Mouse (Mus musculus) MEL (cell line): ENCODE measurements at regions not wholly inside any gene's neighbourhood (a gene's known extent, or its start where the extent isn't known, plus 50 kb on each side); places are given as distances from the start of the nearest gene placed in this dataset.

Experiments used
- DNase-seq: peaks from one replicate; pipeline ENCODE4 v3.0.0; 2011; ENCODE audit warnings: low read depth, low spot score
- H3K27ac ChIP-seq: 2 replicates; pipeline ENCODE4 v1.5.1; 2012; ENCODE audit warnings: low read depth, mild to moderate bottlenecking, control low read depth, low read length, moderate library complexity; ENCODE audit not compliant: control insufficient read depth
- H3K27me3 ChIP-seq, 2 experiments: fragments of 150-350 bp in 1 of 2; sonication (generic) in 1 of 2; 2 replicates each; pipeline ENCODE4 v1.6.1; 2012; ENCODE audit warnings: low read length in 2 of 2, mild to moderate bottlenecking in 2 of 2, improper control_type of control experiment in 1 of 2, moderate library complexity in 1 of 2; ENCODE audit not compliant: insufficient read depth in 2 of 2, control insufficient read depth in 1 of 2
- H3K36me3 ChIP-seq, 2 experiments: 2 replicates each; pipeline ENCODE4 v1.6.1; 2012 to 2014; ENCODE audit warnings: low read length in 2 of 2, improper control_type of control experiment in 1 of 2, inconsistent platforms in 1 of 2, mild to moderate bottlenecking in 1 of 2; ENCODE audit not compliant: insufficient read depth in 2 of 2, control insufficient read depth in 1 of 2
- H3K4me1 ChIP-seq, 2 experiments: fragments of 150-350 bp in 1 of 2; sonication (generic) in 1 of 2; 2 replicates each; pipeline ENCODE4 v1.6.1; 2012; ENCODE audit warnings: low read length in 2 of 2, improper control_type of control experiment in 1 of 2, mild to moderate bottlenecking in 1 of 2; ENCODE audit not compliant: insufficient read depth in 2 of 2, control insufficient read depth in 1 of 2
- H3K4me3 ChIP-seq, 2 experiments: fragments of 150-350 bp in 1 of 2; sonication (generic) in 1 of 2; 2 replicates each; pipeline ENCODE4 v1.5.1; 2012; ENCODE audit warnings: low read depth in 2 of 2, low read length in 2 of 2, mild to moderate bottlenecking in 2 of 2, moderate library complexity in 2 of 2, control low read depth in 1 of 2, improper control_type of control experiment in 1 of 2; ENCODE audit not compliant: control insufficient read depth in 1 of 2, insufficient read depth in 1 of 2
- H3K79me2 ChIP-seq: 2 replicates; pipeline ENCODE4 v1.6.1; 2012; ENCODE audit warnings: mild to moderate bottlenecking, low read length, moderate library complexity; ENCODE audit not compliant: control insufficient read depth, poor library complexity, insufficient read depth
- H3K9ac ChIP-seq: 2 replicates; pipeline ENCODE4 v1.6.1; 2012; ENCODE audit warnings: low read depth, mild to moderate bottlenecking, control low read depth, low read length, moderate library complexity; ENCODE audit not compliant: control insufficient read depth, poor library complexity, severe bottlenecking
- H3K9me3 ChIP-seq: fragments of 150-350 bp; sonication (generic); replicated peaks from 2 replicates; pipeline ENCODE4 v1.6.1; 2012; ENCODE audit warnings: mild to moderate bottlenecking, low read length, improper control_type of control experiment, moderate library complexity; ENCODE audit not compliant: insufficient read depth
- CHD1 ChIP-seq: IDR thresholded peaks from 2 replicates; pipeline ENCODE4 v1.6.1; 2012; ENCODE audit warnings: low read depth, mild to moderate bottlenecking, inconsistent platforms, low read length, improper control_type of control experiment
- CHD2 ChIP-seq: IDR thresholded peaks from 2 replicates; pipeline ENCODE4 v1.6.1; 2011; ENCODE audit warnings: low read length, improper control_type of control experiment
- E2F4 ChIP-seq: IDR thresholded peaks from 2 replicates; pipeline ENCODE4 v1.6.1; 2011; ENCODE audit warnings: low read depth, low read length, improper control_type of control experiment, borderline replicate concordance
- ELF1 ChIP-seq: IDR thresholded peaks from 2 replicates; pipeline ENCODE4 v1.6.1; 2014; ENCODE audit warnings: low read depth, mild to moderate bottlenecking, inconsistent platforms, low read length, improper control_type of control experiment, moderate library complexity
- EP300 ChIP-seq, 2 experiments: IDR thresholded peaks; 2 replicates each; pipeline ENCODE4 v1.6.1; 2011; ENCODE audit warnings: improper control_type of control experiment in 2 of 2, low read length in 2 of 2, low read depth in 1 of 2, mild to moderate bottlenecking in 1 of 2
- GABPA ChIP-seq: IDR thresholded peaks from 2 replicates; pipeline ENCODE4 v1.6.1; 2012; ENCODE audit warnings: low read depth, mild to moderate bottlenecking, inconsistent platforms, low read length, improper control_type of control experiment, moderate library complexity
- GATA1 ChIP-seq: IDR thresholded peaks from 2 replicates; pipeline ENCODE4 v1.6.1; 2011; ENCODE audit warnings: low read depth, low read length, improper control_type of control experiment
- JUND ChIP-seq: IDR thresholded peaks from 2 replicates; pipeline ENCODE4 v1.6.1; 2011; ENCODE audit warnings: low read depth, mild to moderate bottlenecking, improper control_type of control experiment, low read length
- MAX ChIP-seq: IDR thresholded peaks from 2 replicates; pipeline ENCODE4 v1.6.1; 2011; ENCODE audit warnings: low read length, improper control_type of control experiment
- MAZ ChIP-seq: IDR thresholded peaks from 2 replicates; pipeline ENCODE4 v1.6.1; 2012; ENCODE audit warnings: low read depth, mild to moderate bottlenecking, inconsistent platforms, low read length, improper control_type of control experiment
- MYB ChIP-seq: IDR thresholded peaks from 2 replicates; pipeline ENCODE4 v1.6.1; 2011; ENCODE audit warnings: mild to moderate bottlenecking, low read depth, low read length, improper control_type of control experiment
- MYC ChIP-seq: IDR thresholded peaks from 2 replicates; pipeline ENCODE4 v1.6.1; 2011; ENCODE audit warnings: low read depth, mild to moderate bottlenecking, low read length, improper control_type of control experiment, moderate library complexity
- NELFE ChIP-seq: IDR thresholded peaks from 2 replicates; pipeline ENCODE4 v1.6.1; 2011; ENCODE audit warnings: low read depth, low read length, improper control_type of control experiment
- NRF1 ChIP-seq: IDR thresholded peaks from 2 replicates; pipeline ENCODE4 v1.6.1; 2014; ENCODE audit warnings: low read depth, mild to moderate bottlenecking, inconsistent platforms, low read length, improper control_type of control experiment, moderate library complexity; ENCODE audit not compliant: poor library complexity, insufficient read depth, severe bottlenecking
- POLR2A ChIP-seq, 2 experiments: IDR thresholded peaks; 2 replicates each; pipeline ENCODE4 v1.6.1; 2011 to 2012; ENCODE audit warnings: low read length in 2 of 2, mild to moderate bottlenecking in 2 of 2, control low read depth in 1 of 2, improper control_type of control experiment in 1 of 2, low read depth in 1 of 2, moderate library complexity in 1 of 2; ENCODE audit not compliant: control insufficient read depth in 1 of 2, insufficient read depth in 1 of 2, poor library complexity in 1 of 2
- POLR2AphosphoS2 ChIP-seq: IDR thresholded peaks from 2 replicates; pipeline ENCODE4 v1.6.1; 2011; ENCODE audit warnings: low read length, improper control_type of control experiment
- RAD21 ChIP-seq: IDR thresholded peaks from 2 replicates; pipeline ENCODE4 v1.6.1; 2011; ENCODE audit warnings: mild to moderate bottlenecking, low read depth, low read length, improper control_type of control experiment
- RCOR1 ChIP-seq: IDR thresholded peaks from 2 replicates; pipeline ENCODE4 v1.6.1; 2012; ENCODE audit warnings: low read depth, mild to moderate bottlenecking, inconsistent platforms, low read length, improper control_type of control experiment
- SMC3 ChIP-seq: IDR thresholded peaks from 2 replicates; pipeline ENCODE4 v1.6.1; 2011; ENCODE audit warnings: low read depth, low read length, improper control_type of control experiment
- TAL1 ChIP-seq: IDR thresholded peaks from 2 replicates; pipeline ENCODE4 v1.6.1; 2012; ENCODE audit warnings: mild to moderate bottlenecking, inconsistent platforms, low read length, moderate library complexity, mixed read lengths
- TBP ChIP-seq: IDR thresholded peaks from 2 replicates; pipeline ENCODE4 v1.8.0; 2011; ENCODE audit warnings: low read depth, low read length, improper control_type of control experiment
- UBTF ChIP-seq: IDR thresholded peaks from 2 replicates; pipeline ENCODE4 v1.6.1; 2012; ENCODE audit warnings: low read depth, mild to moderate bottlenecking, inconsistent platforms, low read length, improper control_type of control experiment, moderate library complexity, borderline replicate concordance; ENCODE audit not compliant: insufficient read depth
- USF1 ChIP-seq: IDR thresholded peaks from 2 replicates; pipeline ENCODE4 v1.6.1; 2014; ENCODE audit warnings: low read depth, mild to moderate bottlenecking, inconsistent platforms, low read length, improper control_type of control experiment, moderate library complexity
- USF2 ChIP-seq, 2 experiments: IDR thresholded peaks; 2 replicates each; pipeline ENCODE4 v1.6.1; 2011 to 2012; ENCODE audit warnings: improper control_type of control experiment in 2 of 2, low read length in 2 of 2, borderline replicate concordance in 1 of 2, inconsistent platforms in 1 of 2, low read depth in 1 of 2, mild to moderate bottlenecking in 1 of 2; ENCODE audit not compliant: insufficient read depth in 1 of 2
- ZC3H11A ChIP-seq: IDR thresholded peaks from 2 replicates; pipeline ENCODE4 v1.6.1; 2012; ENCODE audit warnings: low read depth, mild to moderate bottlenecking, inconsistent platforms, low read length, improper control_type of control experiment
- ZKSCAN1 ChIP-seq: IDR thresholded peaks from 2 replicates; pipeline ENCODE4 v1.6.1; 2012; ENCODE audit warnings: low read depth, mild to moderate bottlenecking, inconsistent platforms, low read length, improper control_type of control experiment, moderate library complexity
- ZMIZ1 ChIP-seq: IDR thresholded peaks from 2 replicates; pipeline ENCODE4 v1.6.1; 2012; ENCODE audit warnings: low read depth, mild to moderate bottlenecking, inconsistent platforms, low read length, improper control_type of control experiment, moderate library complexity
- ZNF384 ChIP-seq: IDR thresholded peaks from 2 replicates; pipeline ENCODE4 v1.6.1; 2012; ENCODE audit warnings: low read depth, mild to moderate bottlenecking, inconsistent platforms, low read length, improper control_type of control experiment

GRCm38 (mm10) chr4:7669992-7670794 is 568.6 kb downstream of the Car8 start:
- Histone ChIP-seq H3K4me1 (no peaks in the 10 kb centered on the region), H3K79me2 (no peaks in the 10 kb centered on the region), H3K4me3 (no peak overlapping the region), H3K27ac (no peak overlapping the region), H3K9ac (no peak overlapping the region), H3K36me3 (no peaks in the 10 kb centered on the region), H3K9me3 (no peaks in the 10 kb centered on the region), H3K27me3 (no peaks in the 10 kb centered on the region)
- DNase-seq = no peak
- TF ChIP-seq RCOR1 = no peak
- no peak for TF ChIP-seq GATA1
- no peak for TF ChIP-seq POLR2AphosphoS2
- no peak for TF ChIP-seq MYC
- TF ChIP-seq POLR2A (IDR thresholded peaks at IDR 0.05; ENCODE audit: control insufficient read depth in 1 of 2, insufficient read depth in 1 of 2, low read depth in 1 of 2, low read length in 2 of 2, poor library complexity in 1 of 2) = no peak
- TF ChIP-seq ELF1 = no peak
- no peak for TF ChIP-seq SMC3
- no peak for TF ChIP-seq EP300 (IDR thresholded peaks at IDR 0.05; ENCODE audit: low read depth in 1 of 2, low read length in 2 of 2)
- no peak for TF ChIP-seq NELFE
- no peak for TF ChIP-seq RAD21
- no peak for TF ChIP-seq USF1
- TF ChIP-seq TAL1 = no peak
- no peak for TF ChIP-seq ZKSCAN1
- no peak for TF ChIP-seq ZC3H11A
- TF ChIP-seq GABPA = no peak
- TF ChIP-seq MYB = no peak
- no peak for TF ChIP-seq MAZ
- no peak for TF ChIP-seq UBTF
- no peak for TF ChIP-seq E2F4

GRCm38 (mm10) chr4:7666935-7667594 is 571.8 kb downstream of the Car8 start:
- Histone ChIP-seq H3K9me3 (no peaks in the 10 kb centered on the region), H3K36me3 (no peaks in the 10 kb centered on the region), H3K27me3 (no peaks in the 10 kb centered on the region), H3K4me1 (no peaks in the 10 kb centered on the region), H3K4me3 (no peak overlapping the region), H3K27ac (no peak overlapping the region), H3K79me2 (no peaks in the 10 kb centered on the region), H3K9ac (no peak overlapping the region)
- TF ChIP-seq CHD1 = no peak
- no peak for TF ChIP-seq ZMIZ1
- TF ChIP-seq ZC3H11A = no peak
- TF ChIP-seq ZNF384 = no peak
- no peak for TF ChIP-seq UBTF
- TF ChIP-seq SMC3 = no peak
- no peak for TF ChIP-seq POLR2AphosphoS2
- no peak for TF ChIP-seq NRF1
- TF ChIP-seq CHD2 = no peak
- TF ChIP-seq ZKSCAN1 = no peak
- no peak for TF ChIP-seq NELFE
- no peak for TF ChIP-seq USF2 (IDR thresholded peaks at IDR 0.05; ENCODE audit: borderline replicate concordance in 1 of 2, insufficient read depth in 1 of 2, low read depth in 1 of 2, low read length in 2 of 2)
- TF ChIP-seq MAX = no peak
- no peak for TF ChIP-seq MYC
- no peak for TF ChIP-seq MYB
- no peak for TF ChIP-seq TBP
- no peak for TF ChIP-seq JUND
- no peak for DNase-seq
